Mouse (Mus musculus) megakaryocyte-erythroid progenitor cell, adult 5-6 weeks (primary cell): ENCODE measurements around the gene Ankrd34a. TPM values are rescaled to one million over a fixed set of nuclear protein-coding genes. Genes with fewer than 3 reads are reported as not detected.

Experiments
- total RNA-seq, 2 experiments: library from RNA; stranded (forward) in 1 of 2; stranded (reverse) in 1 of 2; fragments of 200-1000, 215-1000 nt in 1 of 2; fragments of >200 nt in 1 of 2; fragmentation: Nextera tagmentation in 1 of 2; gene quantifications; 2 replicates each; pipeline ENCODE4 v1.2.3; 2014 to 2017

The Ankrd34a gene
- total RNA-seq, 2 experiments from 2014 or later, result not detected

Other genes starting within 250 kb of the Ankrd34a start
- not detected in 2 replicates for gene BC107364, start 144.3 kb upstream of the Ankrd34a start, total RNA-seq (2014; fragmentation: Nextera tagmentation)
- gene BC107364, start 144.3 kb upstream of the Ankrd34a start, total RNA-seq (2017), result not detected in 2 replicates
- gene Hfe2, start 71.5 kb upstream of the Ankrd34a start, total RNA-seq (2014; fragmentation: Nextera tagmentation), result not detected in 2 replicates
- gene Hfe2, start 71.5 kb upstream of the Ankrd34a start, total RNA-seq (2017), result not detected in 2 replicates
- gene Txnip, start 38.7 kb upstream of the Ankrd34a start, total RNA-seq (2014; fragmentation: Nextera tagmentation), result 257 and 274 TPM in 2 replicates
- 121 and 224 TPM in 2 replicates for gene Txnip, start 38.7 kb upstream of the Ankrd34a start, total RNA-seq (2017)
- not detected in 2 replicates for gene Gm16253, start 19.7 kb upstream of the Ankrd34a start, total RNA-seq (2014; fragmentation: Nextera tagmentation)
- not detected in 2 replicates for gene Gm16253, start 19.7 kb upstream of the Ankrd34a start, total RNA-seq (2017)
- 18.4 and 38.1 TPM in 2 replicates for gene Polr3gl, start 2.5 kb upstream of the Ankrd34a start, total RNA-seq (2014; fragmentation: Nextera tagmentation)
- 56.0 and 72.8 TPM in 2 replicates for gene Polr3gl, start 2.5 kb upstream of the Ankrd34a start, total RNA-seq (2017)
- gene Lix1l, start 4.5 kb downstream of the Ankrd34a start, total RNA-seq (2014; fragmentation: Nextera tagmentation), result 0.25 and 0.72 TPM in 2 replicates
- 0.72 and 0.94 TPM in 2 replicates for gene Lix1l, start 4.5 kb downstream of the Ankrd34a start, total RNA-seq (2017)
- gene Rbm8a, start 33.3 kb downstream of the Ankrd34a start, total RNA-seq (2014; fragmentation: Nextera tagmentation), result 174 and 189 TPM in 2 replicates
- 95.5 and 108 TPM in 2 replicates for gene Rbm8a, start 33.3 kb downstream of the Ankrd34a start, total RNA-seq (2017)
- gene Pex11b, start 38.7 kb downstream of the Ankrd34a start, total RNA-seq (2014; fragmentation: Nextera tagmentation), result 23.1 and 49.5 TPM in 2 replicates
- 9.7 and 17.3 TPM in 2 replicates for gene Pex11b, start 38.7 kb downstream of the Ankrd34a start, total RNA-seq (2017)
- 0.50 and 0.67 TPM in 2 replicates for gene Gm42957, start 38.8 kb downstream of the Ankrd34a start, total RNA-seq (2014; fragmentation: Nextera tagmentation)
- 0.30 TPM in 1 of 2 replicates, not detected in the other for gene Gm42957, start 38.8 kb downstream of the Ankrd34a start, total RNA-seq (2017)
- 0.10 and 4.4 TPM in 2 replicates for gene Itga10, start 48.9 kb downstream of the Ankrd34a start, total RNA-seq (2014; fragmentation: Nextera tagmentation)
- gene Itga10, start 48.9 kb downstream of the Ankrd34a start, total RNA-seq (2017), result 0.08 and 0.28 TPM in 2 replicates
- gene Ankrd35, start 73.5 kb downstream of the Ankrd34a start, total RNA-seq (2014; fragmentation: Nextera tagmentation), result 0.17 TPM in 1 of 2 replicates, not detected in the other
- gene Ankrd35, start 73.5 kb downstream of the Ankrd34a start, total RNA-seq (2017), result 0.11 TPM in 1 of 2 replicates, not detected in the other
- gene Pias3, start 99.7 kb downstream of the Ankrd34a start, total RNA-seq (2014; fragmentation: Nextera tagmentation), result 11.0 and 14.2 TPM in 2 replicates
- 1.7 and 2.9 TPM in 2 replicates for gene Pias3, start 99.7 kb downstream of the Ankrd34a start, total RNA-seq (2017)
- gene Nudt17, start 111.9 kb downstream of the Ankrd34a start, total RNA-seq (2014; fragmentation: Nextera tagmentation), result not detected in 2 replicates
- gene Nudt17, start 111.9 kb downstream of the Ankrd34a start, total RNA-seq (2017), result not detected in 2 replicates
- 37.2 and 41.7 TPM in 2 replicates for gene Polr3c, start 131.0 kb downstream of the Ankrd34a start, total RNA-seq (2014; fragmentation: Nextera tagmentation)
- 17.6 and 28.0 TPM in 2 replicates for gene Polr3c, start 131.0 kb downstream of the Ankrd34a start, total RNA-seq (2017)
- 35.3 and 40.0 TPM in 2 replicates for gene Rnf115, start 131.0 kb downstream of the Ankrd34a start, total RNA-seq (2014; fragmentation: Nextera tagmentation)
- 51.7 and 74.3 TPM in 2 replicates for gene Rnf115, start 131.0 kb downstream of the Ankrd34a start, total RNA-seq (2017)
- not detected in 2 replicates for gene Pdzk1, start 232.6 kb downstream of the Ankrd34a start, total RNA-seq (2014; fragmentation: Nextera tagmentation)
- not detected in 2 replicates for gene Pdzk1, start 232.6 kb downstream of the Ankrd34a start, total RNA-seq (2017)
- gene Cd160, start 232.7 kb downstream of the Ankrd34a start, total RNA-seq (2014; fragmentation: Nextera tagmentation), result 0.76 and 3.2 TPM in 2 replicates
- 0.46 and 2.0 TPM in 2 replicates for gene Cd160, start 232.7 kb downstream of the Ankrd34a start, total RNA-seq (2017)